Comparison of ENCODE assay signal across 18 mouse cellular contexts in genomic region chr3:73339730-73340129, GRCm38 (mm10).
DNase-seq lines count a peak whose midpoint lies in the region; TF ChIP-seq lines count a peak whose summit lies in the region.
"Had no signal": no experiment of that assay in that cellular context is flagged by ENCODE, and none has a peak within 500 bp of the region (broad histone marks: within the 10 kb centered on the region; RNA-seq: fewer than 3 reads in every experiment).

No protein-coding gene starts in this region.

- TF ChIP-seq CTCF in layer of hippocampus, adult 2 months (conservative IDR thresholded peaks at IDR 0.05) = no peak

- H3K4me3 ChIP-seq in layer of hippocampus, adult 2 months = no peak overlapping the region
- H3K4me3 ChIP-seq: embryonic facial prominence, embryonic 10.5 days; embryonic facial prominence, embryonic 12.5 days; forebrain, embryonic 13.5 days; forebrain, embryonic 15.5 days had no signal

- peak overlapping the region; percentile 8; the same call in 1 of the 2 replicates for H3K27ac ChIP-seq in layer of hippocampus, adult 2 months
- H3K27ac ChIP-seq: embryonic facial prominence, embryonic 10.5 days; embryonic facial prominence, embryonic 12.5 days; forebrain, embryonic 13.5 days; forebrain, embryonic 15.5 days had no signal

- no peak for DNase-seq in layer of hippocampus, adult 2 months (ENCODE audit: low spot score in 2 of 2)
- no peak for DNase-seq in layer of hippocampus, adult 11-12 months (ENCODE audit: low spot score)
- DNase-seq in brain, adult 2 months (ENCODE audit: low read depth, low spot score) = peak; percentile 62
- DNase-seq in telencephalon, adult 2 months (ENCODE audit: low read depth, low spot score) = peak; percentile 41
- no peak for DNase-seq in kidney, postnatal 4 days
- DNase-seq: adrenal gland, adult 2 months; adrenal gland, postnatal 10 days; adrenal gland, postnatal 25 days; cerebellum, adult 11-12 months; cerebellum, adult 2 months; cerebellum, adult 9-10 months; cerebellum, postnatal 10 days; cerebellum, postnatal 25 days; forebrain, postnatal 0 days had no signal

Comparison
In these comparisons a context has a peak if more than half of its experiments do, and no peak if none do; other contexts are left out.
1. DNase-seq: peak in brain, adult 2 months (single experiment) and telencephalon, adult 2 months (single experiment); none in layer of hippocampus, adult 2 months (0 of 2), layer of hippocampus, adult 11-12 months (single experiment) and kidney, postnatal 4 days (0 of 2).